Mouse (Mus musculus) C2C12 (cell line): Measurements from ENCODE around the gene Ldha. TPM values are rescaled to one million over a fixed set of nuclear protein-coding genes. Genes with fewer than 3 reads are reported as not detected.

Source experiments
- H3K27me3 ChIP-seq: one replicate; pipeline ENCODE4 v1.6.1; 2011; ENCODE audit not compliant: control insufficient read depth, insufficient read depth, insufficient read length
- H3K36me3 ChIP-seq: one replicate; pipeline ENCODE4 v1.6.1; 2011; ENCODE audit not compliant: control insufficient read depth, insufficient read depth
- H3K4me3 ChIP-seq: one replicate; pipeline ENCODE4 v1.5.1; 2011; ENCODE audit warnings: mild to moderate bottlenecking, control low read depth; ENCODE audit not compliant: poor library complexity, insufficient read depth, severe bottlenecking
- H3K79me2 ChIP-seq: one replicate; pipeline ENCODE4 v1.6.1; 2011; ENCODE audit not compliant: control insufficient read depth, insufficient read depth
- H3K79me3 ChIP-seq: one replicate; pipeline ENCODE4 v1.6.1; 2011; ENCODE audit warnings: low read depth, control low read depth
- H3ac ChIP-seq: one replicate; pipeline ENCODE3; 2011; ENCODE audit warnings: low read depth; ENCODE audit not compliant: control insufficient read depth, insufficient read length
- CEBPB ChIP-seq: IDR thresholded peaks from one replicate; pipeline ENCODE4 v1.6.1; 2011; ENCODE audit warnings: low read depth, mild to moderate bottlenecking, control low read depth, moderate library complexity
- CTCF ChIP-seq: IDR thresholded peaks from one replicate; pipeline ENCODE4 v1.5.1; 2011; ENCODE audit not compliant: control insufficient read depth, insufficient read depth, insufficient read length
- FOSL1 ChIP-seq: IDR thresholded peaks from one replicate; pipeline ENCODE4 v1.8.0; 2011; ENCODE audit warnings: mild to moderate bottlenecking, low read length; ENCODE audit not compliant: poor library complexity, insufficient read depth, severe bottlenecking
- MAX ChIP-seq: IDR thresholded peaks from one replicate; pipeline ENCODE4 v1.6.1; 2011; ENCODE audit warnings: mild to moderate bottlenecking, control low read depth
- MYOD1 ChIP-seq: IDR thresholded peaks from one replicate; pipeline ENCODE4 v1.6.1; 2011; ENCODE audit warnings: low read depth; ENCODE audit not compliant: control insufficient read depth, insufficient read length
- MYOG ChIP-seq: IDR thresholded peaks from one replicate; pipeline ENCODE4 v1.6.1; 2011; ENCODE audit not compliant: control insufficient read depth, insufficient read length; ENCODE audit errors: extremely low read depth
- USF1 ChIP-seq: IDR thresholded peaks from one replicate; pipeline ENCODE4 v1.6.1; 2011; ENCODE audit warnings: low read depth, mild to moderate bottlenecking, control low read depth, moderate library complexity
- polyA plus RNA-seq: library from polyadenylated mRNA; unstranded; fragments of >200 nt; fragmentation: generic; extraction: Trizol; gene quantifications from one replicate; pipeline ENCODE4 v1.2.1, GENCODE M21; 2012; ENCODE audit warnings: missing spikeins

The Ldha gene
- polyA plus RNA-seq, 1 experiment = 2,062 TPM

- Histone ChIP-seq H3ac (no peak overlapping the region), H3K36me3 (no peaks in the 10 kb centered on the region), H3K4me3 (no peak overlapping the region), H3K27me3 (no peaks in the 10 kb centered on the region), H3K79me3 (no peaks in the 10 kb centered on the region), H3K79me2 (no peaks in the 10 kb centered on the region)
- TF ChIP-seq CEBPB (no peak), MAX (no peak), FOSL1 (no peak), CTCF (no peak), MYOD1 (no peak), MYOG (no peak), USF1 (no peak)
These were observed 6.2 kb upstream of the Ldha start for GRCm38 (mm10) chr7:46834994-46835610.

DNA sequence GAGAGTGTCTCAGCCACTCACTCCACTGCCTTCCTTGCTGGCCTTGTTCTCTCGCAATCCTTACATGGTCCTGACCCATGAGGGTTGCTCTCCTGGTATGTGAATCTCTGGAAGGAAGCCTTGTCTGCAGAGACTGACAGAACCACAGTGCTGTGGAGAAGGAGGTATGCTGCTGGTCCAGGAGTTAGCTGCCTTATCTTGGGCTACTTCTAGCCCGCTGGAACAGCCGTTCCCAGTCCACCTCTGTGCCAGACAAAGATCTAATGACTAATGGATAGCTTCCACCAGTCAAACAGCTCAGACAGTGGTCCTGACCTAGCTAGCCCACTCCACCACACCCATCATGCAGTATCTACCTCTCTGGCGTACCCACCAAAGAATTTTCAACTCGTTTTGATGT, 4.9 kb upstream of the Ldha start:
- H3K79me2 ChIP-seq = no peaks in the 10 kb centered on the region

DNA sequence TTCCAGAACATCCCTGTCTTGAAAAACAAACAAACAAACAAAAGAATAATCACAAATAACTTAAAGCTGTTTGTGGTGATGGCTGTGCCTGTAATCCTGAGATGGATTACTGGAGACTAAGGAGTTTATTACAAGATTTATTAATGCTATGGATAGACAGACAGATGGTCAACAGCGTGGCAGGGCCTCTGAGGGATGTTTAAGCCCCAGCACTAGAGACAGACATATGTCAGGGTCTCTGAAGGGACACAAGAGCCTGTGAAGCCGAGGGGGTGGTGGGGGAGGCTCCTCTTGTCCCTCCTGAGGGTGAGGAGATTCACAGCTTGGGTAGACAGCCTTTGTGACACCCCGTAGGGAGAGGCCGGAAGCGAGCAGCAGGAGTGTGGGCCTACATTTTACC, 4.2 kb upstream of the Ldha start:
- Histone ChIP-seq H3K4me3 (no peak overlapping the region), H3K27me3 (no peaks in the 10 kb centered on the region), H3ac (no peak overlapping the region), H3K79me3 (no peaks in the 10 kb centered on the region), H3K36me3 (no peaks in the 10 kb centered on the region), H3K79me2 (no peaks in the 10 kb centered on the region)
- TF ChIP-seq USF1 (no peak), MAX (no peak), CEBPB (no peak), MYOG (no peak), FOSL1 (no peak), CTCF (no peak), MYOD1 (no peak)

More for the DNA sequence above, 4.9 kb upstream of the Ldha start:
- Histone ChIP-seq H3K36me3 (no peaks in the 10 kb centered on the region), H3K79me3 (no peaks in the 10 kb centered on the region), H3ac (no peak overlapping the region), H3K27me3 (no peaks in the 10 kb centered on the region), H3K4me3 (no peak overlapping the region)
- TF ChIP-seq USF1 (no peak), MYOD1 (no peak), FOSL1 (no peak), CEBPB (no peak), MAX (no peak), CTCF (no peak), MYOG (no peak)

GRCm38 (mm10) chr7:46838104-46838671, 3.1 kb upstream of the Ldha start:
- H3K79me3 ChIP-seq = no peaks in the 10 kb centered on the region
- no peak for TF ChIP-seq FOSL1
- TF ChIP-seq MAX = no peak
- TF ChIP-seq USF1 = no peak
- no peak for TF ChIP-seq CTCF
- TF ChIP-seq MYOG = no peak
- no peak for TF ChIP-seq MYOD1
- no peak for TF ChIP-seq CEBPB
- no peak overlapping the region for H3ac ChIP-seq
- no peak overlapping the region for H3K4me3 ChIP-seq
- no peaks in the 10 kb centered on the region for H3K79me2 ChIP-seq
- H3K27me3 ChIP-seq = no peaks in the 10 kb centered on the region
- H3K36me3 ChIP-seq = no peaks in the 10 kb centered on the region

- H3ac ChIP-seq = no peak overlapping the region
- TF ChIP-seq FOSL1 = no peak
- no peak for TF ChIP-seq MAX
- TF ChIP-seq CEBPB = no peak
- no peak for TF ChIP-seq MYOD1
- TF ChIP-seq MYOG = no peak
- TF ChIP-seq USF1 = no peak
- no peak for TF ChIP-seq CTCF
- H3K4me3 ChIP-seq = no peak overlapping the region
- H3K36me3 ChIP-seq = no peaks in the 10 kb centered on the region
- H3K27me3 ChIP-seq = no peaks in the 10 kb centered on the region
- H3K79me3 ChIP-seq = no peaks in the 10 kb centered on the region
- H3K79me2 ChIP-seq = no peaks in the 10 kb centered on the region
These were observed 2.4 kb upstream of the Ldha start for GRCm38 (mm10) chr7:46838891-46839302.

DNA sequence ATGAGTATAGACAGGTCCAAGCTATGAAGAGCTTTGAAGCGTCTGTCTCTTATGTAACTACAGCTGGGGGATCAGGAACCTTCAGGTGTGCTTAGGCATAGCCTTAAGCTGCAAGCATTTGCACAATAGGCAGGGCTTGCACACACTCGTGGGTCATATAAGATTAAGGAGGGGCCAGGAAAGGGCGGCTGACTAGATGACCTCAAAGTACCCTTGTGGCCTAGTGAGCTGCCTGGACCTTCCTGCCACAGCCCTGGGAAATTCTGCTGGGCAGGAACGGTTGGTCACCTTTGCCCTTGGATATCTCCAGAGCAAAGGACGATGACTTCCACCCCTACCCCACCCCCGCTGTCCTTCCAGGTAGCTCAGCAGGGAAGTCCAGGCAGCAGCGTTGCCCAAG, 1.8 kb upstream of the Ldha start:
- H3K4me3 ChIP-seq = no peak overlapping the region
- H3K79me2 ChIP-seq = no peaks in the 10 kb centered on the region
- no peaks in the 10 kb centered on the region for H3K36me3 ChIP-seq
- no peaks in the 10 kb centered on the region for H3K27me3 ChIP-seq
- no peak for TF ChIP-seq MAX
- no peak for TF ChIP-seq MYOD1
- no peak for TF ChIP-seq USF1
- no peak for TF ChIP-seq MYOG
- no peak for TF ChIP-seq FOSL1
- TF ChIP-seq CTCF = no peak
- TF ChIP-seq CEBPB = no peak
- H3K79me3 ChIP-seq = no peaks in the 10 kb centered on the region
- H3ac ChIP-seq = no peak overlapping the region
